Mouse (Mus musculus) small intestine, adult 2 months (tissue): ENCODE results near the gene H2-Eb2. TPM values are rescaled to one million over a fixed set of nuclear protein-coding genes. Genes with fewer than 3 reads are reported as not detected.

ENCODE experiments used
- H3K27ac ChIP-seq: fragments of 200-500 bp; 2 replicates; pipeline ENCODE4 v1.5.1; 2012; ENCODE audit warnings: low read depth, low read length, control low read depth, inconsistent platforms; ENCODE audit not compliant: insufficient read depth
- H3K27me3 ChIP-seq: fragments of 200-500 bp; 2 replicates; pipeline ENCODE4 v1.6.1; 2012; ENCODE audit warnings: mild to moderate bottlenecking, moderate library complexity, low read length, inconsistent platforms; ENCODE audit not compliant: control insufficient read depth, insufficient read depth
- H3K36me3 ChIP-seq: fragments of 200-500 bp; 2 replicates; pipeline ENCODE4 v1.6.1; 2012; ENCODE audit warnings: mild to moderate bottlenecking, low read length, control low read depth, inconsistent platforms; ENCODE audit not compliant: control insufficient read depth, insufficient read depth
- H3K4me1 ChIP-seq: fragments of 200-500 bp; 2 replicates; pipeline ENCODE4 v1.6.1; 2012; ENCODE audit warnings: low read length, inconsistent platforms, mixed read lengths; ENCODE audit not compliant: control insufficient read depth, insufficient read depth, insufficient read length
- H3K4me3 ChIP-seq: fragments of 200-500 bp; 2 replicates; pipeline ENCODE4 v1.5.1; 2012; ENCODE audit warnings: low read depth, mild to moderate bottlenecking, control low read depth, inconsistent platforms, low read length, moderate library complexity
- CTCF ChIP-seq: fragments of 200-500 bp; IDR thresholded peaks from 2 replicates; pipeline ENCODE4 v1.5.1; 2012; ENCODE audit warnings: low read depth, mild to moderate bottlenecking, control low read depth, inconsistent platforms, low read length, moderate library complexity, mixed read lengths; ENCODE audit not compliant: insufficient replicate concordance, insufficient read length; ENCODE audit errors: extremely low read depth
- POLR2A ChIP-seq: fragments of 200-500 bp; IDR thresholded peaks from 2 replicates; pipeline ENCODE4 v1.6.1; 2012; ENCODE audit warnings: low read depth, mild to moderate bottlenecking, control low read depth, inconsistent platforms, low read length, moderate library complexity
- WGBS: fragments of 180-500 bp; shearing (Covaris S2); methylation state at CpG from one replicate; pipeline ENCODE4 v1.1.7; 2018; 5-methylcytosine and 5-hydroxymethylcytosine counted together
- polyA plus RNA-seq: library from polyadenylated mRNA; depleted of rRNA; stranded (reverse); fragments of >200 nt; gene quantifications from 2 replicates; pipeline ENCODE4 v1.2.3, GENCODE M21; 2012

Gene H2-Eb2
- polyA plus RNA-seq, 1 experiment, result 1.2 TPM

DNA sequence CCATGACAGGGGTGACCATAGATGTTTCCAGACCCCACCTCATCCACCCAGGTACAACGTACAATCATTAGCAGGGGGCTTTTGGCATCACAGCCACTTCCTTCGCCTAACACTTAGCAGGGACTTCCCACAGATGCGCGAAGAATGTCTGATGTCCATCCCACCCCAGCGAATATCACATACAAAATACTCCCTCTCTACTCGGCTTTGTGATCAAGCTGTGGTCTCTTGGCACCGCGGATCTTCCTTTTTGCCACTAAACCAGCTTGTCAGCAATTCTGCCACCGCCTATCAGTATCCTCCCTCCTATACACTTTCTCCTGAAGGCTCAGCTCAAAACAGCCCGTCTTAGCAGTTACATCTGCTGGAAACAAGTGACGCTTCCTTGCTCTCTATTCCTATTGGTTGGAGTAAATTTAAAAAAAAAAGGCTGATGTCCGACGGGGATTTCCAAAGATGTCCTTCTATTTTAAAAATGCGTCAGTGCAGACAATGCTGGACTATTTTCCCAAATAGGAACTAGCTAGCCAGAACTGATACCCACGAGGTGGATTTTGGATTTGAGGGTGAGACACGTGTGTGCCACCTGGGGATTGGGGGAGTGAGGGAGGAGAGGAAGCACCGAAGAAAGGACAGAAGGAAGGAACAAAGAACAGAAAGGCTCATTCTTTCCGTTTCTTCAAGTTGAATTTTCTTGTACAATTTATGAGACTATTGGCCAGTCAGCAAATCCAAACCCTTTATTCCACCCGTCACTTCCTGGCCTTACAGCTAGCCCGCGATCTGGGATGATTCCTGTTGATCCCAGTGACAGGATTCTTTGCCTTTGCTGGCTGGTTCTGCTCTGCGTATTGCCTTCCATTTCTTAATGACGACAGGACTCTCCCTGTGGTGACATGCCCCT is 29.3 kb upstream of the H2-Eb2 start:
- Histone ChIP-seq H3K4me3 (peak overlapping the region; percentile 50), H3K27ac (peak overlapping the region; percentile 94)
- WGBS, result 24% methylated on average over 23 of the region's 23 CpGs

DNA sequence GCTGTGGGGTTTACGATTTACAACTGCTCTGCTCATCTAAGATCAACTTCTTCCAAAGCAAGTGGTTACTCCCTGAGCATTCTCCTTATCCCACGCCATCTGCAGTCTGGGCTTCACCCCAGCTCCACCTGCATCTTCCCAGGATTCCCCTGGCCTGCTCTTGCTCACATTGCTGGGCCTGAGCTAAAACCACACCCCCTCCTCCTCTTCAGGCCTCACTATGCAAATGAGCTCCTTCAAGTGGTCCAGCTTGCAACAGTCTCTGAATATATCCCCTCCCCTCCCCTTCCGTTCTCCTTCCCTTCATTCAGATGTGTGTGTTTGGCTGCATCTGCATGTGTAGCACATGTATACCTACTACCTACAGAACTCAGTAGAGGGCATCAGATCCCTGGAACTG is 26.1 kb upstream of the H2-Eb2 start:
- peaks cover 8% of the 10 kb centered on the region for H3K4me1 ChIP-seq
- no peak for TF ChIP-seq POLR2A
- TF ChIP-seq CTCF, result no peak
- WGBS, result 78% methylated on average over 3 of the region's 3 CpGs
- peak overlapping the region; percentile 2; the same call in 1 of the 2 replicates for H3K27ac ChIP-seq
- no peaks in the 10 kb centered on the region for H3K27me3 ChIP-seq
- no peaks in the 10 kb centered on the region for H3K36me3 ChIP-seq
- H3K4me3 ChIP-seq, result no peak overlapping the region

More for the DNA sequence above, 29.3 kb upstream of the H2-Eb2 start:
- Histone ChIP-seq H3K4me1 (peaks cover 8% of the 10 kb centered on the region), H3K27me3 (no peaks in the 10 kb centered on the region), H3K36me3 (no peaks in the 10 kb centered on the region)
- no peak for TF ChIP-seq POLR2A
- TF ChIP-seq CTCF, result no peak

DNA sequence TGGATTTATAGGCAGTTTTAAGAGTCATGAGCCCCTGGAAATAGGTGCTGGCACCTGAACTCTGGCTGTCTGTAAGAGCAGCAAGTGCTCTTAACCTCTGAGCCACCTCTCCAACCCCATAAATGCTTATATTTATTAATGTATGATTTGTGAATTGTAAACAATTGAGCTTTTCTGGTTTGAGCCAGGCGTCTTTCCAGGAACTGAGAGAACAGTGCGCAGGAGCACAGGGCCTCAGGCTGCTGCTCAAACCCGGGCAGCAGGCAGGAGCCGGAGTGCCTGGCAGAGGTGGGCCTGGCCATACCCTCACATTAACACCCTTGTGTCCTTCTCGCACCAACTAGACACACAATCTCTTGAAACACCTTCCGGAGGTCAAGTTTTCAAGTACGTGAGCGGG is 25.4 kb upstream of the H2-Eb2 start:
- TF ChIP-seq CTCF (no peak), POLR2A (no peak)
- no peaks in the 10 kb centered on the region for H3K27me3 ChIP-seq
- peak overlapping the region; percentile 18; the same call in 1 of the 2 replicates for H3K27ac ChIP-seq
- no peak overlapping the region for H3K4me3 ChIP-seq
- peaks cover 13% of the 10 kb centered on the region for H3K4me1 ChIP-seq
- 81% methylated on average over 8 of the region's 8 CpGs for WGBS
- no peaks in the 10 kb centered on the region for H3K36me3 ChIP-seq

DNA sequence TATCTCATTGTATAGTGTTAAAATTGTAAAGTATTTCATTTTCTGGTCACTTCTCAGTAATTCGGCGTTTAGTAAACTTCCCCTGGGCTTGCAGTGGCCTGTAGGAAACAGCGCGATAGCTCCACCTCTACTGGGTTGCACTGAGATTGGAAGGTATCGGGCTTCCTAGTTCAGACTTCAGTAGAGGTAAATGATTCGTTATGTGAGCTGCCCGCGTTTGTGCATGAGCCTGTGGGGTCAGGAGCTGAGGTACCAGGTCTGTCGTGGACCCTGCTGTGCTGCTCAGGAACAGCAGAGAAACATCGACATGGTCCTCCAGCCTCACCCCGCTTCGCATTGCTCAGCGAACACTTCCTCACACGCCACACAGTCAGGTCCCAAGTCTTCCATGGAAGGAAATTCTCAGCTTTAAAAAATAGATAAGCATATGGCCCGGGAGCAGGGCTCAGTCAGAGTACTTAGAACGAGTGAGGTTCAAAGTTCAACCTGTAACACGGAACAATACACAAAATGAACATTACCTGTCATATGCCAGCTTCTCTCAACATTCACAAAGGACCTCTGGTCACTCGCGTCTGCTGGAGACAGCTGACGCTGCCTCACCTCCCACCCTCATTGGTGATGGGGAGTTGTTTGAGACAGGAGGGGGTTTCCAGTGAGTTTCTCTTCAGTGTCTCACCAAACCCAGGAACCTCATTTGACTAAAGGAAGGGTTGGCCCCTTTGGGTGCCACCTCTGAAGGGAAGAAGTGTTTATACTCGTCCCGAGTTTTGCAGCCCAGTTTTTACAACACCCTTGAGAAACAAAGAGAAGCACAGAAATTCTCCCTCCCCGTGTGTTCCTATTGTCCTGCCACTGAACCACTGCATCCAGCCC is 24.5 kb upstream of the H2-Eb2 start:
- peaks cover 12% of the 10 kb centered on the region for H3K4me1 ChIP-seq
- peak; percentile 48; the same call in 1 of the 2 replicates for TF ChIP-seq POLR2A
- TF ChIP-seq CTCF, result no peak
- H3K36me3 ChIP-seq, result no peaks in the 10 kb centered on the region
- H3K4me3 ChIP-seq, result peak overlapping the region; percentile 57
- no peaks in the 10 kb centered on the region for H3K27me3 ChIP-seq
- peak overlapping the region; percentile 100 for H3K27ac ChIP-seq
- WGBS, result 21% methylated on average over 23 of the region's 23 CpGs

DNA sequence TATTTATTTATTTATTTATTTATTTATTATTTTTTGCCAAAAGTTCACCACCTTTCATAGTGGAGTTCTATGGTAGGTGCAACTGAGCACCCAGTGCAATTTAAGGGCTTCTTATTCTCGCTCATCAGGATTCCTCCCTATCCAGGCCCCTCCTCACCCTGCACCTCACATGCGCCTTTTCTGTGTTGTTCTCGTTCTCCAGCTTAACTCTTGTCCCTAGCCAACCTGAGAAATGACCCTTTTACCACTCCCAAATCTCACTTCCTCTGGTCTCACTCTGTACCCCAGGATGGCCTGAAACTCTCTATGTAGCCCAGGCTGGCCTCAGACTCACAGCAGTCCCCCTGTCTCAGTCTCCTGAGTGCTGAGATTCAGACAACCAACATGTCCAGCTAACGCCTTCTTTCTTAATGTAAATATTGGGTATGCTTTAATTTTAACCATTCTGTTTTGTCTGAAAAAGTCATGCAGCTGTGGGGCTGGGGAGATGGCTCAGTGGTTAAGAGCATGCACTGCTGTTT is 23.7 kb upstream of the H2-Eb2 start:
- TF ChIP-seq POLR2A (no peak), CTCF (no peak)
- Histone ChIP-seq H3K4me1 (peaks cover 12% of the 10 kb centered on the region), H3K27ac (no peak overlapping the region), H3K27me3 (no peaks in the 10 kb centered on the region), H3K4me3 (no peak overlapping the region), H3K36me3 (no peaks in the 10 kb centered on the region)
- WGBS, result 92% methylated on average over 4 of the region's 4 CpGs

DNA sequence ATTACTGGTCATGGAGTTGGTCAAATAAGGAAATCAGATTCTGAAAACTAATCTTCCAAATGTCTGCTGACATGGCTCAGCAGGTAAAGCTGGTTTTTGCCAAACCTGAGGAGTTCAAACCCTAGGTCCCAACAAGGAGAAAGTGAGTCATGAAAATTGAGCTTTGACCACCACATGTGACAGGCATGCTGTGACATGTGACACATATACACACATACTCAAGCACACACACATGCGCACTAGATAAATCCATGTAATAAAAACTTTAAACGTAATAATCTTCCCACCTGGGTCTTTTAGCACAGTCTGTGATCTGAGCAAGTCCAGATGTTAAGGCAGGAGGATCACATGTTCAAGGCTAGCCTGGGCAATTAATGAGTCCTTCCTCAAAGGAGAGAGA is 21.7 kb upstream of the H2-Eb2 start:
- Histone ChIP-seq H3K4me1 (peaks cover 12% of the 10 kb centered on the region), H3K4me3 (no peak overlapping the region), H3K27ac (peak overlapping the region; percentile 89), H3K36me3 (no peaks in the 10 kb centered on the region), H3K27me3 (no peaks in the 10 kb centered on the region)
- WGBS, result 89% methylated on average over 2 of the region's 2 CpGs
- TF ChIP-seq POLR2A, result no peak
- no peak for TF ChIP-seq CTCF

DNA sequence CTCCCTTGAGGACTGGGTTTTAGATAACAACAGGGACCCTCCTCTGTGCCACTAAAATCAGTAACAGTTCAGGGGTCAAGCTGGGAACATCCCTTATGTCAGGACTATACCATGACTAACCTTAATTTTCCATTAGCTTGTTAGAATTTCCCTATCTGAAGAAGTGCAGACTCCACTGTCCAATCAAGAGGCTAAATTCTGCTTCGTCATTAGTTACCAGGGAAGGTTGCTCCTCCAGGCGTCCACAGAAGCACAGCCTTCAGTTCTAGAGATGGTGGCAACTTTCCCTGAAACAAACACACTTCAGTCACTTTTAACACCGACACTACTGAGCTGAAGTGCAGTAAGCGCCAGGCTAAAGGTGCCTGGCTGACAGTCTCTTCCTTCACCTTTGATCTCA is 20.7 kb upstream of the H2-Eb2 start:
- WGBS, result 12% methylated on average over 4 of the region's 4 CpGs
- Histone ChIP-seq H3K4me3 (no peak overlapping the region), H3K27ac (peak overlapping the region; percentile 89), H3K27me3 (no peaks in the 10 kb centered on the region), H3K36me3 (no peaks in the 10 kb centered on the region), H3K4me1 (peaks cover 12% of the 10 kb centered on the region)
- TF ChIP-seq CTCF (no peak), POLR2A (no peak)
